Mouse (Mus musculus) monocyte, adult 5-6 weeks (primary cell): Measurements from ENCODE around the gene Ubash3a. TPM values are rescaled to one million over a fixed set of nuclear protein-coding genes. Genes with fewer than 3 reads are reported as not detected.
A peak's percentile ranks its signal among the peaks of the same experiment; 100 is the strongest.
"Not testable (repeated sequence)": the region's sequence is repeated elsewhere in the genome, so short reads cannot be mapped to it uniquely, and the experiment has no call there.

Experiments
- ATAC-seq: fragments of 153-309, 156-312 bp; replicated peaks from 2 replicates; pipeline ENCODE4 v1.8.0; 2017; ENCODE audit warnings: mild to moderate bottlenecking; ENCODE audit not compliant: low TSS enrichment, insufficient number of reproducible peaks, severe bottlenecking, poor library complexity, low FRiP score
- total RNA-seq: library from RNA; stranded (forward); fragments of 200-1000, 200-491, 200-594 nt; gene quantifications from 3 replicates; pipeline ENCODE4 v1.2.3, GENCODE M21; 2017

The Ubash3a gene
- total RNA-seq, 1 experiment from 2014 or later = 6.3 TPM

DNA sequence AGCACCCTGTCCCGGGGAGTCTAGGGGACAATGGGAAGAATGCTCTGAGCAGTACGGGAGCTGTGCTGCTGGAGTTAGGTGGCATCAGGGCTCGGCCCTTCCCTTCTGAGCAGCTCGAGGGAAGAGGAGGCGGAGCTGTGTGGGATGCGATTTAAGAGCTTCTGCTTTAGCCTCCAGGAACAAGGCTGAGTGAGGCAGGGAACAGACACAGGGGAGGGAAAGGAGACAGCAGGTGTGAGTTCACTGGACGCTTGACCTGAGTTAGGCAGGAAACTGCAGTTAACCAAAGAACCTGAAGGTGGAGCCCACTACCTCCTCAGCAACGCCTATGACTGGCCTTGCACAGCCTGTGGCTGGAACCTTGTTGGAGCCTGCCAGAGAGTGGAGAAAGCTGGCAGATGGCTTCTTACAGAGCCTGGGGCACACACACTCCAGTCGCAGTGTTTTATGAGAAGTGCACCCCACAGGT is 46.8 kb downstream of the Ubash3a start:
- peak; percentile 87 for ATAC-seq

DNA sequence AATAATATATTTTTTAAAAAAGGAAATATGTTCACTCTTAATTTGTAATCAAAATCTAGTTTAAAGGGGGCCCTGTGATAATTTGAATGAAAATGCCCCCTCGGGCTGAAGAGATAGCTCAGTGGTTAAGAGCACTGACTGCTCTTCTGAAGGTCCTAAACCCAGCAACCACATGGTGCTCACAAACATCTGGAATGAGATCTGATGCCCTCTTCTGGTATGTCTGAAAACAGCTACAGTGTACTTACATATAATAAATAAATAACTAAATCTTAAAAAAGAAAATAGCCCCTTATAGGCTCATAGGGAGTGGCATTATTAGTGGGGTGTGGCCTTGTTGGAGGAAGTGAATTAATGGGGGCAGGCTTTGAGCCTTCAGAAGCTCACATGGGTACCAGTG is 49.5 kb downstream of the Ubash3a start:
- no peak for ATAC-seq

DNA sequence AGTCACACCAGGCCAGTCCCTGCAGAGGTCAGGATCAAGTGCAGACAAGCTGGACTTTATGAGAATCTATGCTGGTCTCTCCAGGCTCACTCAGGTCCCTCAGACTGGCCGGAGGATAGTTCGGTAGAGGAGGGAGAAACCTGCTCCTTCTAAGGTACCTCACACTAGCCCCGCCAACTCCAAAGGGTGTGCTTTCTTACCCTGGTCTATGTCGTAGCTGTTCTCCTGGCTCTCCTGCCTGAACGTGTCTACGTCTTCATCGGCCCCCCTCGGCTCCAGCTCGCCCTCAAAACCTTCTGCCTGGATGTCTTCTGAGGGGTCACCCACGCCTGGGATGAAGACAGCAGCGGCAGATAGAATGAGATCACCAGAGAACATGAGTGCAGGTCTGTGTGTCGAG is 50.2 kb downstream of the Ubash3a start:
- ATAC-seq = no peak

- no peak for ATAC-seq
Measured at GRCm38 (mm10) chr17:31258310-31258865, 50.7 kb downstream of the Ubash3a start.

DNA sequence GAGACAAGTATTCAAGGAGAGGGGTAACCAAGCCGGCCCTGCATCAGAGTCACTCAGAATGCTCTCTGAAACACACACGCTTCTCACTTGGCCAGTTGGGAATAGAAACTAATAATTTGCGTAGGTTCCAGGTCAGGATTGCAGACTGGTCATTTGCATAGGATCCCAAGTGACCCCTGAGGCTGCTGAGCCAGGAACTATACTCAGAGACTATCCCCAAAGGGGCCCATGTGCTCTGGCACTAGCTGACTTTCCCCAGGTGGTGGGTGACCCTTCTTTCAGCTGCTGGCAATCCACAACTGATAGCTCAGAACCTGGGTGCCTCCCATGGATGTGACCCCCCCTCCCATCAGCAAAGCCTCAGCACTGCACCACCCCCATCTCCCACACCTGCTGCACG is 51.5 kb downstream of the Ubash3a start:
- ATAC-seq = no peak

DNA sequence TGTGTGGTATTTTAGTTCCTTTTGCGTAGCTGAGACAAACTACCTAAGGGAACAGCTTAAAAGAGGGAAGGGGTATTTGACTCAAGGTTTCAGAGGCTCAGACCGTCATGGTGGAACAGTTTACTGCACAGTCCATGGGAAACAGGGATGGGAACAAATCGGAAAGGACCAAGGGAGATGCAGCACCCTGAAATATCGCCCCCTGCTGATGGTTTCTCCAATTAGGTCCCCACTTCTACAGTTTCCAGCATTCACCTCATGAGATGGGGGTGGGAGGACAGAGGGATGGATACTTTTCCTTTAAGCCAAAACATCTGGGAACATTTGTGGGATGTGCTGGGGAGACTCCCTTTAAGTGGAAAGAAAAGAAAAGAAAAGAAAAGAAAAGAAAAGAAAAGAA is 52.2 kb downstream of the Ubash3a start:
- no peak for ATAC-seq

DNA sequence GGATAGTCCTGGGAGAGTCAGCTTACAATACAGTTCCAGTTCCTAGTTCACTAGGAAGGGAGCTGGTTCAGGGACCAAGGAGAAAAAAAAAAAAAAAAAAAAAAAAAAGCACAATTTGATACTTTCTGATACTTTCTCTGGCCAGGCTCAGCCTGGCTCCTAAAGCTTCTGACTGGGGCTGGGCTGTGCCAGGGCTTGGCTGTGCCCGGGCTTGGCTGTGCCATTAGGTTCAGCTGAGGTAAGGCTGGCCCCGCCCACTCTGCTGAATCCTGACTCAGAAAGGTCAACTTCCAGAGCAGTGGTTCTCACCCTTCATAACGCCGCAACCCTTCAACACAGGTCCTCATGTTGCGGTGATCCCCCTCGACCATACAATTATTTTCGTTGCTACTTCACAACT is 52.8 kb downstream of the Ubash3a start:
- ATAC-seq = no peak

- ATAC-seq = no peak
Measured at GRCm38 (mm10) chr17:31261352-31261751, 53.7 kb downstream of the Ubash3a start.

GRCm38 (mm10) chr17:31262715-31263114 is 55.0 kb downstream of the Ubash3a start:
- ATAC-seq = no peak

GRCm38 (mm10) chr17:31263770-31264169 is 56.1 kb downstream of the Ubash3a start:
- no peak for ATAC-seq

DNA sequence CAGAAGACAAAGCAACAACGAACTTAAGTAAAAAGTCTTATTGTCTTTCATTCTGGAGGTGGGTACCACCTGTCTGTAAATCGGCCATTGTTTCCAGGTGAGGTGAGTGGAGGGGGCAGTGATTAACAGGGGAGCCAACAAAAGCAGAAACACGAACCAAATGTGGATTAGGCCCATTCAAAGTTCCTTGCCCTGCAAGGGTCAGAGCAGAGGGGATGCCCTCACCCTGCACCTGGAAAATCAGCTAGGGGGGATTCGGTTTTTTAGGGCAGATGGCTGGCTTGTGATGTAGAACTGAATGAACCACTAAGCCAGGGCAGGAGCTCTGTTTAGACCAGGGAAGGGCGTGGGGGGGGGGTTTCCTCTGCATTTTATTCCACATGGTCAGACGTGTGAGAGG is 56.7 kb downstream of the Ubash3a start:
- ATAC-seq = no peak

GRCm38 (mm10) chr17:31265171-31265572 is 57.5 kb downstream of the Ubash3a start:
- ATAC-seq = peak; percentile 79; the same call in 1 of the 2 replicates

DNA sequence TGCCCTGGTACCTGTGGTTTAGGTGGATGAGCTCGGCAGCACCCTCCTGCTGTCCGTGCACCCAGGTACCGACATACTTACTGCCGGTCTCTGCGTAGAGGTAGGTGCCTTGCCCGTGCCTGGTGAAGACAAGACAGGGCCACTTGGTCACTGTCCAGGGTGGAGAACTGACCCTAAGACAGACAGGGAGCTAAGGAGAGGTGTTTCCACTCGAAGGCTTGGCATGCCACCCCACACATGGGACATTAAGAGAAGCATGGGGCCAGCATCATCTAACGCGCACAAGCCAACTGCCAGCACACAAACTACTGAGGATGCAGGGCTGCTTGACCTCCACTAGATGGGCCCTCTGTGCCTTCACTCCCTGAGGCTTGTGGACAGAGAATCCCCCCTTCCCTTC is 58.2 kb downstream of the Ubash3a start:
- ATAC-seq = no peak

DNA sequence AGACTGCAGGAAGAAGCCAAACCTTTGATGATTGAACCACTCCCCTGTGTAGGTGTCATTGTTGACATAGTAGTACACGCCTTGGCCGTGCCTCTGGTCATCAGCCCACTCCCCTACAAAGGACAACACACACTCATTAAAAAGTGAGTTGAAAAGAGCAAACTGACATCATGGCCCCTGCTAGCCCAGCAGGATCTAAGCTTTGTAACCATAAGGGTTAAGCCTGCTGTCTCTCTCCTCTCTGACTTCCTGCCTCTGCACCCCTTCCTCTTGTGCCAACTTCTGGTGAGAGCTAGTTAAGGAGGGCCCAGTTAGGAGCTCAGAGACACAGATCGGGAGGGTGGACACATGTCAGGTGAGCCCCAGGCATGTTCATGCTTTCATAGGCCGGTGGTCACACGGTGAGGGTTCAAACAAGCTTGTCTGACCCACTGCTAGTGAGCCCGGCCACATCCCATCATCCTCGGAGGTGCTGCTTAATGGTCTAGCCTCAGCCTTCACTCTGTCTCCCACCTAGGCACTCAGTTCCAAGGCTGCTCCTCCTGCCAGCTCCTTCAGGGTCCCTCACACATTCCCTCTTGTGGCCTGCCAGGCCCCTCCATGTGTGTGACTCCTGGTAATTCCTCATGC is 58.8 kb downstream of the Ubash3a start:
- no peak for ATAC-seq

GRCm38 (mm10) chr17:31267138-31267537 is 59.5 kb downstream of the Ubash3a start:
- ATAC-seq = no peak

DNA sequence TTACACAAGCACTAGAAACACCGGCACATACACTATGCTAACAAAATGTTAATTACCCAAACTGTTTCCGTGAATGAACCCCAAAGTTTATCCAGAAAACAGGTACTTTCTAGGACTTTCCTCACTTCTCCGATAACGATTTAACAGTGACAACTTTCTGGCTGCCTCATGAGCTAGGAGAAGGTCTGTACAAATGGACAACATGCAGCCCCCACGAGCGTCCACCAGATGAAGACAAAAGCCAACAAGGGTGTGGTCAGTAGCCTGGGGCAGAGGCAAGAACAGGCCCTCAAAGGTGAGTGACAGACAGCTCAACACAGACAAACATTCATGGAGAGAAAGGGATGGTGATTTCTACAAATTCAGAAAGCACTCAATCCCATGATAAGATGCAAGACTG is 59.9 kb downstream of the Ubash3a start:
- no peak for ATAC-seq

GRCm38 (mm10) chr17:31268016-31268415 is 60.3 kb downstream of the Ubash3a start:
- ATAC-seq = no peak

- ATAC-seq = no peak
Measured at GRCm38 (mm10) chr17:31269761-31270160, 62.1 kb downstream of the Ubash3a start.

- ATAC-seq = no peak
Measured at GRCm38 (mm10) chr17:31270246-31270645, 62.6 kb downstream of the Ubash3a start.

- ATAC-seq = not testable (repeated sequence)
Measured at GRCm38 (mm10) chr17:31270736-31271135, 63.1 kb downstream of the Ubash3a start.
